Mouse (Mus musculus) heart, adult 2 months (tissue): Measurements from ENCODE around the gene Pnliprp2. TPM values are rescaled to one million over a fixed set of nuclear protein-coding genes. Genes with fewer than 3 reads are reported as not detected.

Experiments
- DNase-seq, 2 experiments: peaks; one replicate each; pipeline ENCODE4 v3.0.0; 2021
- H3K27ac ChIP-seq: fragments of 200-600 bp; 2 replicates; pipeline ENCODE4 v1.8.1; 2022
- H3K27me3 ChIP-seq: fragments of 200-500 bp; 2 replicates; pipeline ENCODE4 v1.6.1; 2012; ENCODE audit warnings: mild to moderate bottlenecking, low read length, inconsistent platforms, mixed read lengths; ENCODE audit not compliant: control insufficient read depth, insufficient read depth
- H3K36me3 ChIP-seq: fragments of 200-500 bp; 2 replicates; pipeline ENCODE4 v1.6.1; 2012; ENCODE audit warnings: low read length, inconsistent platforms; ENCODE audit not compliant: control insufficient read depth, insufficient read depth
- H3K4me1 ChIP-seq: fragments of 200-500 bp; 2 replicates; pipeline ENCODE4 v1.6.1; 2011; ENCODE audit warnings: low read length; ENCODE audit not compliant: control insufficient read depth, insufficient read depth
- H3K4me3 ChIP-seq: fragments of 200-600 bp; 2 replicates; pipeline ENCODE4 v1.8.1; 2022
- H3K79me2 ChIP-seq: fragments of 200-500 bp; replicated peaks from 2 replicates; pipeline ENCODE4 v1.6.1; 2012; ENCODE audit warnings: mild to moderate bottlenecking, inconsistent platforms, low read length, moderate library complexity, mixed read lengths; ENCODE audit not compliant: control insufficient read depth, insufficient read depth
- H3K9ac ChIP-seq: fragments of 200-500 bp; 2 replicates; pipeline ENCODE4 v1.6.1; 2012; ENCODE audit warnings: low read depth, mild to moderate bottlenecking, control low read depth, inconsistent platforms, low read length, mixed read lengths
- CTCF ChIP-seq: fragments of 200-600 bp; IDR thresholded peaks from 2 replicates; pipeline ENCODE4 v1.8.1; 2022; ENCODE audit warnings: antibody characterized with exemption, mild to moderate bottlenecking, moderate library complexity
- EP300 ChIP-seq: fragments of 200-500 bp; IDR thresholded peaks from 2 replicates; pipeline ENCODE4 v1.6.1; 2011; ENCODE audit warnings: low read depth, low read length, control low read depth; ENCODE audit not compliant: insufficient read depth
- POLR2A ChIP-seq: fragments of 200-500 bp; IDR thresholded peaks from 2 replicates; pipeline ENCODE4 v1.6.1; 2011; ENCODE audit warnings: mild to moderate bottlenecking, low read depth, low read length, control low read depth; ENCODE audit not compliant: insufficient read depth
- WGBS: fragments of 180-500 bp; shearing (Covaris S2); methylation state at CpG from one replicate; pipeline ENCODE4 v1.1.7; 2018; 5-methylcytosine and 5-hydroxymethylcytosine counted together
- intact Hi-C: fragments of 180-260 bp; cut with DNase I; formaldehyde crosslinking; loops from one replicate; pipeline ENCODE4 v1.15.1; 2025
- polyA plus RNA-seq: library from polyadenylated mRNA; depleted of rRNA; stranded (reverse); fragments of >200 nt; gene quantifications from 2 replicates; pipeline ENCODE4 v1.2.3, GENCODE M21; 2012
- total RNA-seq, 2 experiments: library from RNA; stranded (reverse); gene quantifications; 2 replicates each; pipeline ENCODE4 v1.2.3; 2021

The Pnliprp2 gene
- total and polyA plus RNA-seq, 3 experiments = not detected

DNA sequence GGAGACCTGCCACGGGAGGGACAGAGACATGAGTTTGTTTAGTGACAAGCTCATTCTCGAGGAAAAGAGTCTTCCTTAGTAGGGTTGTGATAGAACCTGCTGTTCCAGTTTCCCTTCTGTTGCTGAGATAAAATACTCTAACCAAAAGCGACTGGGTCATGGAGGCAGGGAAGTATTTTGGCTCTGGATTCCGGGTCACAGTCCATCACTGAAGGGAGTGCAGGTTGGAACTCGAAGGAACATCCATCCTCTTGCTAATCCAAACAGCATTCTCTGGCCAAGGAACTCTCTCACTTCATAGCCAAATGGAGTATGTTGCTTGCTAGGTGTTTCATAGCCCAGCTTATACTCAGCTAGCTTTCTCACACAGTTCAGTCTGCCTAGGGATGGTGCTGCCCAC lies 16.9 kb downstream of the Pnliprp2 start:
- 44% methylated on average over 5 of the region's 5 CpGs for WGBS

DNA sequence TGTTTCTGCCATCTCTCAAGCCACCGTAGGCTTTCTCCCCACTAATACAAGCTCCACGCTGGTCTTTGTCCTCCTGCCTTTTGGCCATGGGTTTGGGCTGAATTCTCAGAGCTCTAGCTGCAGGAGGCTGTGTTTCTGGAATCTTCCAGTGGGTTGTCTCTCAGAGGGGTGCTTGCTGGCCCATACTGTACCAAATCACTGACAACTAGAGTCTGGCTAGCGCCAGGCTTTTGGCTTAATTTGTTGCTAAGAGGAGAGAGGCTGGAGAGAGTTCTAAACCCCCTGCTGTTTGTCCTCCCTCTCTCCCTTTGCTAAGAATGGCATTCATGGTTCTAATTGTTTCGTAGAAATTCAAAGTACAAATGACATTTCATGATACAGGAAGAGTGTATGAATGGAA lies 22.0 kb downstream of the Pnliprp2 start:
- intact Hi-C loops = no loop called here
- TF ChIP-seq CTCF (no peak), POLR2A (no peak), EP300 (no peak)
- no peaks in the 10 kb centered on the region for H3K36me3 ChIP-seq
- no peak overlapping the region for H3K4me3 ChIP-seq
- no peaks in the 10 kb centered on the region for H3K4me1 ChIP-seq
- no peaks in the 10 kb centered on the region for H3K27me3 ChIP-seq
- no peak overlapping the region for H3K27ac ChIP-seq
- no peaks in the 10 kb centered on the region for H3K79me2 ChIP-seq
- DNase-seq = no peak
- WGBS = 73% methylated on average over 4 of the region's 4 CpGs
- no peak overlapping the region for H3K9ac ChIP-seq

More for the DNA sequence above, 16.9 kb downstream of the Pnliprp2 start:
- no peaks in the 10 kb centered on the region for H3K36me3 ChIP-seq
- H3K4me3 ChIP-seq = no peak overlapping the region
- no peak for TF ChIP-seq EP300
- TF ChIP-seq POLR2A = no peak
- no peak for TF ChIP-seq CTCF
- intact Hi-C loops = no loop called here
- no peaks in the 10 kb centered on the region for H3K79me2 ChIP-seq
- no peak overlapping the region for H3K27ac ChIP-seq
- no peaks in the 10 kb centered on the region for H3K27me3 ChIP-seq
- no peaks in the 10 kb centered on the region for H3K4me1 ChIP-seq
- H3K9ac ChIP-seq = no peak overlapping the region
- no peak for DNase-seq

DNA sequence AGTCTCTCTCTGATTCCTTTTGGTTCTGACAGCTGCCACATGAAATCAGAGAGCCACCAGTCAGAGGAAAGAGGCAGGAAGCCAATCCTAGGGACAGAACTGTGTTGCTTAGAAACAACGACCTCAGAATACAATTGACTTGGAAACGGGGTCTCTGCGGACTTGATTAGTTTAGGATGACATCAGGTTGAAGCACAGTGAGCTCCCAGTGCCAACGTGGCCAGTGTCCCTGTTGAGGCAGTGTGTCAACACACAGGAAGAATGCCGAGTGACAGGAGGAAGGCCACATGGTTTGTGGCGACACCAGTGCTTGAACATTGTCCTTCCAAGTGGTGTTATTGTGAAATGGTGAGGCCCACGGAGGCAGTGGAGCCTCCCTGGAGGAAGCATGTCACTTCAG lies 24.4 kb downstream of the Pnliprp2 start:
- no peak overlapping the region for H3K4me3 ChIP-seq
- H3K27me3 ChIP-seq = no peaks in the 10 kb centered on the region
- H3K79me2 ChIP-seq = no peaks in the 10 kb centered on the region
- no peak overlapping the region for H3K27ac ChIP-seq
- no peaks in the 10 kb centered on the region for H3K4me1 ChIP-seq
- intact Hi-C loops = no loop called here
- 31% methylated on average over 7 of the region's 7 CpGs for WGBS
- H3K9ac ChIP-seq = no peak overlapping the region
- no peak for DNase-seq
- TF ChIP-seq EP300 = no peak
- TF ChIP-seq CTCF = no peak
- no peak for TF ChIP-seq POLR2A
- no peaks in the 10 kb centered on the region for H3K36me3 ChIP-seq

DNA sequence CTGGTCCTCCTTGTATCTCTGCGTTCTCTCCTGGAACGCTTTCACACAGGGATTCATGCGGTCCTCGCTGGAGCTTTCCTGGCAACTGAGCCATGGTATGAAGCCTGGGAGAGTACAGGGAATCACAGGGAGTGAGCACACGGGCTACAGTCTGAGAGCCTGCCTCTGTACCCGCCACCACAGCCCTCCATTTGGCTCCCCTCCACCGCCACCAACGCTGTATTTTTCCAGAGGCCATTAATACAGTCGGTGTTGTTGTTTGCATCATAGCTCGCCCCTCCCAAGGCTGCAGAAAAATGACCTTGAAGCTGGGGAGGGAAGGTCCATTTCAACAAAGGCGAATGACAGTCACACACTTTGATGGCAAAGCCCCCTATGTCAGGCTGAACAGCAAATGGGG lies 29.7 kb downstream of the Pnliprp2 start:
- no peaks in the 10 kb centered on the region for H3K79me2 ChIP-seq
- H3K4me3 ChIP-seq = no peak overlapping the region
- H3K4me1 ChIP-seq = no peaks in the 10 kb centered on the region
- intact Hi-C loops = no loop called here
- no peak overlapping the region for H3K27ac ChIP-seq
- no peak for TF ChIP-seq CTCF
- no peak for TF ChIP-seq POLR2A
- TF ChIP-seq EP300 = no peak
- no peaks in the 10 kb centered on the region for H3K27me3 ChIP-seq
- no peak for DNase-seq
- no peaks in the 10 kb centered on the region for H3K36me3 ChIP-seq
- no peak overlapping the region for H3K9ac ChIP-seq
- 72% methylated on average over 11 of the region's 11 CpGs for WGBS

DNA sequence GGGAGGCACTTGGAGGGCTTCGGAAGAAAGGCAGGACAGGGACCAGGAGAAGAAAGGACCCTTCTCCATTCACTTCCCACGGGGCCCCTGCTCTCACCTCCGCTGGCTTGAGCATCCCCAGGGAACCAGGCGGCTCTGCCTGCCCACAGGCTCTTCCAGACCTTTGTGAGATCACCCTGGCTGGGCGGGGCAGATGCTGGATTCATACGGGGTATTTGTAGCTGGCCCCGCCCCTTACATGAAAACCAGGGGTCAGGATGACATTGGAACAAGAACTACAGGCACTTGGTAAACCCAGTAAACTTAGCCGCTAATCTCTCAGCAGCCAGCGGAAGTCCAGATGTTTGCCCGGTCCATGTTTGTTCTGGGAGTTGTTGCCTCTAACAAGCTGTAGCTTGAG lies 34.8 kb downstream of the Pnliprp2 start, which contains the start of gene 1700019N19Rik:
1700019N19Rik (minus strand) TSS at position 178 of the 400 bp plus-strand sequence.
- Histone ChIP-seq H3K4me3 (no peak within 1 kb of the TSS), H3K27me3 (no peaks in the 10 kb centered on the region), H3K4me1 (no peaks in the 10 kb centered on the region), H3K27ac (no peak within 1 kb of the TSS), H3K36me3 (no peaks in the 10 kb centered on the region), H3K79me2 (no peaks in the 10 kb centered on the region), H3K9ac (no peak within 1 kb of the TSS)
- intact Hi-C loops = no loop called here
- WGBS = 41% methylated on average over 10 of the region's 10 CpGs
- TF ChIP-seq EP300 (no peak), CTCF (no peak), POLR2A (no peak)
- no peak for DNase-seq

DNA sequence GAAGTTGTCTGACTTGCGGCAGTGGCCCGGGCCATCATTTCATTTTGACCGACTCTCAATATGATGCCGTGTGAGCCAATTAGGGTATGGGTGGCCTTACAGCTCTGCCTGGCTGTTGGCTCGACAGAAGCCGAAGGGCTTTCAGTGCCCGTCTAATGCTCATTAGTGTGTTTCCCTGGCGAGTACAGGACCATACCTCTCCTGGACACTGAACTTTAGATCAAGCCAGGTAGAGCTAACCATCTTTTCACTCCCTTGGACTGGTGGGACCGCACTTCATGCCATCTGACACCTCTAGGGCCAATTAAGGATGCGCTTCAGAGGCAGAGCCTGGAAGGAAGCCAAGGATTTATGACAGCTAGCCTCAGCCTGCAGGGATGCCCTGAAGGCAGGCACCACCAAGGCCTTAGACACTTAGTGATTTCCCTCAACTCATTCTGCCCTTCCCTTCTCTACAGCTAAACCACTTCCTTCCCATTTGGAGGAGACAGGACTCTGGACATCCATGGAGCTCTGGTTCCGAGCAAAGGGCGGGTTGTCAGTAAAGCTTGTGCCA lies 35.7 kb downstream of the Pnliprp2 start:
- H3K4me3 ChIP-seq = no peak overlapping the region
- H3K9ac ChIP-seq = no peak overlapping the region
- TF ChIP-seq POLR2A = no peak
- no peak for TF ChIP-seq EP300
- no peak for TF ChIP-seq CTCF
- DNase-seq = no peak
- no peaks in the 10 kb centered on the region for H3K27me3 ChIP-seq
- no peaks in the 10 kb centered on the region for H3K36me3 ChIP-seq
- intact Hi-C loops = no loop called here
- no peaks in the 10 kb centered on the region for H3K79me2 ChIP-seq
- H3K4me1 ChIP-seq = no peaks in the 10 kb centered on the region
- H3K27ac ChIP-seq = no peak overlapping the region
- 83% methylated on average over 12 of the region's 12 CpGs for WGBS
